Mouse (Mus musculus) forebrain, postnatal 0 days (tissue): ENCODE measurements around the gene Bptf. TPM values are rescaled to one million over a fixed set of nuclear protein-coding genes. Genes with fewer than 3 reads are reported as not detected.

Experiments
- ATAC-seq: fragments of 200-750 bp; cut with Nextera tagmentation; 2 replicates; pipeline ENCODE4 v1.8.0; 2017; ENCODE audit warnings: mild to moderate bottlenecking, moderate library complexity
- DNase-seq: peaks from one replicate; pipeline ENCODE4 v3.0.0-alpha.2; 2015
- H3K27ac ChIP-seq: fragments of 300-500 bp; sonication (generic); 2 replicates; pipeline ENCODE4 v1.5.1; 2014; ENCODE audit warnings: low read depth, mild to moderate bottlenecking, antibody characterized with exemption, low read length, moderate library complexity, mixed read lengths
- H3K27me3 ChIP-seq: fragments of 300-500 bp; sonication (generic); 2 replicates; pipeline ENCODE4 v1.6.1; 2014; ENCODE audit warnings: mild to moderate bottlenecking, low read length, mixed read lengths; ENCODE audit not compliant: insufficient read depth
- H3K36me3 ChIP-seq: fragments of 300-500 bp; sonication (generic); 2 replicates; pipeline ENCODE4 v1.6.1; 2014; ENCODE audit warnings: mild to moderate bottlenecking, moderate library complexity; ENCODE audit not compliant: insufficient read depth
- H3K4me1 ChIP-seq: fragments of 300-500 bp; sonication (generic); 2 replicates; pipeline ENCODE4 v1.6.1; 2014; ENCODE audit warnings: antibody characterized with exemption; ENCODE audit not compliant: insufficient read depth
- H3K4me2 ChIP-seq: fragments of 300-500 bp; sonication (generic); 2 replicates; pipeline ENCODE4 v1.6.1; 2014; ENCODE audit warnings: low read depth, mild to moderate bottlenecking, moderate library complexity
- H3K4me3 ChIP-seq: fragments of 300-500 bp; sonication (generic); 2 replicates; pipeline ENCODE4 v1.5.1; 2014; ENCODE audit warnings: low read depth, low read length, mixed read lengths
- H3K9ac ChIP-seq: fragments of 300-500 bp; sonication (generic); 2 replicates; pipeline ENCODE4 v1.6.1; 2014; ENCODE audit warnings: mild to moderate bottlenecking
- H3K9me3 ChIP-seq: fragments of 300-500 bp; sonication (generic); 2 replicates; pipeline ENCODE4 v1.6.1; 2016; ENCODE audit warnings: low read length
- CTCF ChIP-seq: sonication (generic); IDR thresholded peaks from 2 replicates; pipeline ENCODE4 v1.5.1; 2016; ENCODE audit warnings: antibody characterized with exemption, control low read depth, low read depth
- WGBS: fragments of 180-500 bp; shearing (Covaris S2); extraction: QIAGEN DNeasy Blood & Tissue Kit; methylation state at CpG from one replicate; pipeline ENCODE4 v1.1.7; 2014; 5-methylcytosine and 5-hydroxymethylcytosine counted together
- polyA plus RNA-seq: library from polyadenylated mRNA; unstranded; fragments of >200 nt; fragmentation: Nextera tagmentation; extraction: Ambion mirVana; gene quantifications from 2 replicates; pipeline ENCODE4 v1.2.1, GENCODE M21; 2015
- total RNA-seq: library from RNA; depleted of rRNA; stranded (reverse); fragments of >200 nt; gene quantifications from 2 replicates; pipeline ENCODE4 v1.2.3, GENCODE M21; 2014

The Bptf gene
- total and polyA plus RNA-seq, 2 experiments from 2014 or later, result 17.2 to 52.6 TPM

DNA sequence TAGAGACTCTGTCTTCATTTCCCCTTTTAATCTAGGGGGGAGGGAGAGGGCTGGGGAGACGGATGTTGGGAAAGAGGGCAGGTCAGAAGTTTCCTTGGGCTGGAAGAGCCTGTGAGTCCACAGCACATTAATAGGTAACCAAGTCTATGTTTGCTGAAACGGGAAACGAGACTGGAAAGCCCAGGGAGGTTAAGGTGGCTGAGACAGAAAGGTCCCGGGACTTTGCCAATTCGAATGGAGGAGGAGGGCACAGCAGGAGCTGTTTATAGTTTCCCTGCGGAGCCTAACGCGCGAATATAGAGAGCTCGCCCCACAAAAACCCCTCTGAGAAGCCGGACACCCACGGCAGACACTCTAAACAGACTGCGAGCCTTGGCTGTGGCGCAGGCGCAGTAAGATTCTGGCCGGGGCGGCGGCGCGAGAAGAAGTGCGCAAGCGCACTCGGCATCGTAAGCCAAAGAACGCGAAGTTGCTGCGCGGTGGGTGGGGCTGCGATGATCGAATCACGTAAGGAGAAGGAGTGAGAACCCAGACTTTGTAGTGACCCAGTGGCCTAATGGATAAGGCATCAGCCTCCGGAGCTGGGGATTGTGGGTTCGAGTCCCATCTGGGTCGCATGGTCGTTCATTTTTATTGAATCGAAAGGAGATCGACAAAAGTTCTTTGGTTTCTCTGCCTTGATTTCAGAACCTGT is 119.5 kb downstream of the Bptf start:
- Histone ChIP-seq H3K9me3 (no peaks in the 10 kb centered on the region), H3K27ac (peak overlapping the region; percentile 84), H3K27me3 (no peaks in the 10 kb centered on the region), H3K4me1 (0 out of 2 replicates have a peak, but pooled peaks cover 3% of the 10 kb centered on the region), H3K4me3 (peak overlapping the region; percentile 58), H3K36me3 (no peaks in the 10 kb centered on the region), H3K9ac (peak overlapping the region; percentile 60), H3K4me2 (peak overlapping the region; percentile 57)
- DNase-seq, result peak; percentile 99
- WGBS, result 2% methylated on average over 37 of the region's 37 CpGs
- ATAC-seq, result peak; percentile 98
- TF ChIP-seq CTCF, result no peak

DNA sequence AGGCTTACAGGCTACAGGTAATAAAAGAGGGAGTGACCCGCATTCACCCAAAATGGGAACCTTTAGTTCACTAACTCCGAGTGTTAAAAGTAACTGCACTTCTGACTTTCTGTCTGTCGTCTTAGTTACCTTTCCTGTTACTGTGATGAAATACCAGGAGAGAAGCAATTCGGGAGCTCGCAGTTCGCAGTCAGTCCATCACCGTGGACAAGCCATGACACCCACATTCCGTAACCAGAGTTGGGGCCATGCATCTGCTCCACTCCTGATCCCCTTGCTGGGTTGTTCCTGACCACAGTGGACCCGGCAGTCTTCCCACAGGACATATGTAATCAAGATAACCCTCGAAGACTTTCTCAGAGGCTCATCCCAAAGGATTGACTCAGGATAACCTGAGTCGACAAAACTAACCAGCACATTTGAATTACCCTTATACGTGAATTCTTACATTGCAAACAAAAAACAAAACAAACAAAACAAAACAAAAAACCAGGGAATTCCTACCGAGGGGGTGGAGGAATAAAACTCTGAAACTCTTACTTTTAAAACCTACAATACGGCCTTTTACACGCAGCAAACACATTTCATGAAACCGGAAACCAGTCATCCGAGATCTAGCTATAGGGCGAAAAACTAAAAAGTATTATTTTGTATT is 120.1 kb downstream of the Bptf start:
- peak overlapping the region; percentile 57 for H3K4me2 ChIP-seq
- H3K9me3 ChIP-seq, result no peaks in the 10 kb centered on the region
- no peaks in the 10 kb centered on the region for H3K27me3 ChIP-seq
- H3K36me3 ChIP-seq, result no peaks in the 10 kb centered on the region
- 40% methylated on average over 18 of the region's 18 CpGs for WGBS
- ATAC-seq, result no peak
- no peak for DNase-seq
- no peak for TF ChIP-seq CTCF
- H3K4me1 ChIP-seq, result 0 out of 2 replicates have a peak, but pooled peaks cover 3% of the 10 kb centered on the region
- H3K9ac ChIP-seq, result peak overlapping the region; percentile 60
- peak overlapping the region; percentile 58 for H3K4me3 ChIP-seq
- H3K27ac ChIP-seq, result peak overlapping the region; percentile 84

DNA sequence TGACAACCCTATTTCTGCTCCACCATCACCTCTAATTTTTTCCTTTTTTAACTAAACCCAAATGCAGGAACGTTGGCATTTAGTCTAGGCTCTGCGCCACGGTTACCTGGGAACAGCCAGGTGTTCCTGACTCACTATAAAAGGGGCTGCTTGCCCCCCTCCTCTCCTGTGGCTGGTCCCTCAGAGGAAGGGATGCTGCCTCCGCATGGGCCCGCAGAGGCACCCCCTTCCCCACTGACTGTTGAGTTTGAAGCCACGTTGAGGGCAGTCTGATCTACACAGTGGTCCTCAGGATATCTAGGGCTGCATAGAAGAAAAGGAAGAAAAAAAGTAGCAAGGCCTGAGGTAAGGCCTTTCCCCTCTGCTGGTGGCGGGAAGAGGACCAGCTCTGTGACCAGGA is 120.8 kb downstream of the Bptf start:
- WGBS, result 75% methylated on average over 7 of the region's 7 CpGs
- no peak overlapping the region for H3K4me3 ChIP-seq
- TF ChIP-seq CTCF, result no peak
- ATAC-seq (no peak), DNase-seq (no peak)
- H3K4me1 ChIP-seq, result 0 out of 2 replicates have a peak, but pooled peaks cover 3% of the 10 kb centered on the region
- no peak overlapping the region for H3K9ac ChIP-seq
- H3K36me3 ChIP-seq, result no peaks in the 10 kb centered on the region
- no peaks in the 10 kb centered on the region for H3K27me3 ChIP-seq
- no peak overlapping the region for H3K4me2 ChIP-seq
- H3K9me3 ChIP-seq, result no peaks in the 10 kb centered on the region
- H3K27ac ChIP-seq, result no peak overlapping the region

- ATAC-seq, result no peak
These were observed 121.5 kb downstream of the Bptf start for GRCm38 (mm10) chr11:107010447-107010846.

GRCm38 (mm10) chr11:107005538-107005937 is 126.4 kb downstream of the Bptf start:
- DNase-seq (peak; percentile 46), ATAC-seq (peak; percentile 23; the same call in 1 of the 2 replicates)
- no peaks in the 10 kb centered on the region for H3K9me3 ChIP-seq
- H3K4me1 ChIP-seq, result no peaks in the 10 kb centered on the region
- no peak overlapping the region for H3K27ac ChIP-seq
- H3K36me3 ChIP-seq, result no peaks in the 10 kb centered on the region
- H3K4me3 ChIP-seq, result no peak overlapping the region
- WGBS, result 83% methylated on average over 1 of the region's 1 CpGs
- H3K9ac ChIP-seq, result no peak overlapping the region
- no peaks in the 10 kb centered on the region for H3K27me3 ChIP-seq
- no peak overlapping the region for H3K4me2 ChIP-seq
- TF ChIP-seq CTCF, result no peak

More at GRCm38 (mm10) chr11:107010447-107010846, 121.5 kb downstream of the Bptf start:
- Histone ChIP-seq H3K4me2 (no peak overlapping the region), H3K4me3 (no peak overlapping the region), H3K9me3 (no peaks in the 10 kb centered on the region), H3K27ac (no peak overlapping the region), H3K36me3 (no peaks in the 10 kb centered on the region), H3K27me3 (no peaks in the 10 kb centered on the region), H3K9ac (no peak overlapping the region), H3K4me1 (0 out of 2 replicates have a peak, but pooled peaks cover 3% of the 10 kb centered on the region)
- 98% methylated on average over 3 of the region's 3 CpGs for WGBS
- no peak for TF ChIP-seq CTCF
- no peak for DNase-seq

GRCm38 (mm10) chr11:107001760-107002675 is 129.9 kb downstream of the Bptf start:
- Histone ChIP-seq H3K9ac (no peak overlapping the region), H3K4me1 (peaks cover 3% of the 10 kb centered on the region; the same call in 1 of the 2 replicates), H3K4me3 (no peak overlapping the region), H3K9me3 (no peaks in the 10 kb centered on the region), H3K4me2 (no peak overlapping the region), H3K27ac (no peak overlapping the region), H3K27me3 (no peaks in the 10 kb centered on the region), H3K36me3 (no peaks in the 10 kb centered on the region)
- WGBS, result 18% methylated on average over 7 of the region's 8 CpGs
- no peak for TF ChIP-seq CTCF
- DNase-seq, result peak; percentile 29
- peak; percentile 28; the same call in 1 of the 2 replicates for ATAC-seq
